Mouse (Mus musculus) heart, postnatal 25 days (tissue): ENCODE data around the gene Nrtn. TPM values are rescaled to one million over a fixed set of nuclear protein-coding genes. Genes with fewer than 3 reads are reported as not detected.
A peak's percentile ranks its signal among the peaks of the same experiment; 100 is the strongest.

Experiments
- DNase-seq: peaks from one replicate; pipeline ENCODE4 v3.0.0; 2022; ENCODE audit warnings: low spot score
- intact Hi-C: fragments of 180-260 bp; cut with DNase I; formaldehyde crosslinking; loops from one replicate; pipeline ENCODE4 v1.15.1; 2025
- total RNA-seq, 2 experiments: library from RNA; stranded (reverse); gene quantifications; 2 replicates each; pipeline ENCODE4 v1.2.3; 2021

Gene Nrtn
- total RNA-seq, 2 experiments from 2014 or later, result 25.7 to 28.8 TPM

- DNase-seq, result peak; percentile 79
- intact Hi-C loops, result loop anchor here (5.0 kb wide), 2 partner anchors 68 to 157 kb away; partner anchors contain the start of genes 2410015M20Rik and Rfx2
Observed at GRCm38 (mm10) chr17:56764474-56765354, 7.4 kb upstream of the Nrtn start, which contains the start of gene Dus3l. Gene Dus3l (plus strand): TSS chr17:56764757.

GRCm38 (mm10) chr17:56763741-56764250 lies 6.5 kb upstream of the Nrtn start:
- no peak for DNase-seq
- intact Hi-C loops, result loop anchor here (5.0 kb wide), 1 partner anchor 156 kb away; the partner anchor contains the start of gene 2410015M20Rik

GRCm38 (mm10) chr17:56762769-56763731 lies 5.7 kb upstream of the Nrtn start:
- no peak for DNase-seq
- intact Hi-C loops, result loop anchor here (5.0 kb wide), 1 partner anchor 156 kb away; the partner anchor contains the start of gene 2410015M20Rik

GRCm38 (mm10) chr17:56761991-56762410 lies 4.7 kb upstream of the Nrtn start:
- intact Hi-C loops, result loop anchor here (5.0 kb wide), 1 partner anchor 155 kb away; the partner anchor contains the start of gene 2410015M20Rik
- peak; percentile 69 for DNase-seq

- intact Hi-C loops, result loop anchor here (5.0 kb wide), 1 partner anchor 154 kb away; the partner anchor contains the start of gene 2410015M20Rik
- no peak for DNase-seq
Observed at GRCm38 (mm10) chr17:56761077-56761476, 3.7 kb upstream of the Nrtn start.

GRCm38 (mm10) chr17:56759261-56759660 lies 1.9 kb upstream of the Nrtn start:
- DNase-seq, result no peak
- intact Hi-C loops, result no loop called here

- DNase-seq, result no peak
- intact Hi-C loops, result no loop called here
Observed at GRCm38 (mm10) chr17:56758132-56758531, 802 bp upstream of the Nrtn start.

- intact Hi-C loops, result loop anchor here (2.0 kb wide), 2 partner anchors 38 to 62 kb away; partner anchors contain the start of gene Vmac
- DNase-seq, result no peak
Observed at GRCm38 (mm10) chr17:56756703-56757399, 479 bp downstream of the Nrtn start.

- intact Hi-C loops, result no loop called here
- no peak for DNase-seq
Observed at GRCm38 (mm10) chr17:56754271-56755185, 2.8 kb downstream of the Nrtn start.

- DNase-seq, result no peak
- intact Hi-C loops, result no loop called here
Observed at GRCm38 (mm10) chr17:56753452-56753851, 3.9 kb downstream of the Nrtn start.

- no peak for DNase-seq
- intact Hi-C loops, result no loop called here
Observed at GRCm38 (mm10) chr17:56751404-56752072, 5.8 kb downstream of the Nrtn start.

GRCm38 (mm10) chr17:56744173-56744572 lies 13.2 kb downstream of the Nrtn start:
- intact Hi-C loops, result no loop called here
- no peak for DNase-seq

- DNase-seq, result no peak
- intact Hi-C loops, result no loop called here
Observed at GRCm38 (mm10) chr17:56740788-56741160, 16.6 kb downstream of the Nrtn start.

- intact Hi-C loops, result no loop called here
- DNase-seq, result no peak
Observed at GRCm38 (mm10) chr17:56740118-56740787, 17.1 kb downstream of the Nrtn start.

- intact Hi-C loops, result no loop called here
- no peak for DNase-seq
Observed at GRCm38 (mm10) chr17:56738221-56738620, 19.1 kb downstream of the Nrtn start.

- intact Hi-C loops, result no loop called here
- no peak for DNase-seq
Observed at GRCm38 (mm10) chr17:56736534-56736933, 20.8 kb downstream of the Nrtn start.

- intact Hi-C loops, result no loop called here
- no peak for DNase-seq
Observed at GRCm38 (mm10) chr17:56729656-56730055, 27.7 kb downstream of the Nrtn start.
